Mouse (Mus musculus): ENCODE data around the gene Dnajc4. TPM values are rescaled to one million over a fixed set of nuclear protein-coding genes. Genes with fewer than 3 reads are reported as not detected.

Dnajc4 gene
- polyA plus RNA-seq, 1 experiment from 2014 or later: 16.1 TPM

DNA sequence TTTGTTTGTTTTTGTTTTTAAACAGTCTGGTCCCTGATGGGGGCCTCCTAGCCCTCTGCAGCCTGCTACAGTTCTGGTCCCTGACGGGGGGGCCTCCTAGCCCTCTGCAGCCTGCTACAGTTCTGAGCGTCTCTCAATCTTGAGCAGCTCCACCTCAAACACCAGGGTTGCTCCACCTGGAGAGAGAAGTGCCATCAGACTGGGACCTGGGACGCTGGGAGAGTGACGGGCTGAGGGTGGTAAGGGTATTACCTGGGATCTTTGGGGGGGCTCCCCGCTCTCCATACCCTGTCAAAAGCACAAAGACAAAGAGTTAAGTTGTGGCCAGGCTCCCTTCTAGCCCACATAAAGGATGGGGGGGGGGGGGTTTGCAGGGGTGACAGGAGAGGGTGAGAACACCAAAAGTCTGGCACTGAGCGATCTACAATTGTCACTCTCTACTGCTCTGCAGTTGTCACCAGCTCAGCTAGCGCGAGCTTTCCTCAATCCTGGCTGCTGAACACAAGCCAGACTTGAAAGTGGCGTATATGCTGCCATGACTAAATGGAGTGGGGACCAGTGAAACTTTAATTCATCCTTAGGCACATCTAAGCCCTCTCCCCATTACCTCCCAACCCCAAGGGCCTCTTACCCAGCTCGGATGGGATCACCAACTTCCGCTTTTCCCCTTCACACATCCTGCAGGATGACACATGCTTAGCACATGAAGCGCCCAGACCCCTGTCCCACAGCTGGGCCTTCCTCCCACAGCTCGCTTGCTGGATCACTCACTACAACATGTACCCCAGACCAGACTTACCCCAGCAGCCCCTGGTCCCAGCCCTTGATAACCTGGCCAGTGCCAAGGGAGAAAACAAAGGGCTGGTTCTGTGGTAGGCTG lies 14.4 kb downstream of the Dnajc4 start:
- Histone ChIP-seq H3K27me3 (ENCODE audit: control insufficient read depth, insufficient read depth, low read length) (no peaks in the 10 kb centered on the region), H3K4me2 (ENCODE audit: low read depth, low read length) (no peak overlapping the region; the same call in 1 of the 2 replicates), H3K27ac (replicated peaks; ENCODE audit: low read depth, low read length) (no peak overlapping the region), H3K9ac (replicated peaks; ENCODE audit: low read length) (no peak overlapping the region), H3K9me3 (replicated peaks; ENCODE audit: control insufficient read depth, low read length) (no peaks in the 10 kb centered on the region), H3K36me3 (replicated peaks; ENCODE audit: control insufficient read depth, insufficient read depth, low read depth, low read length) (no peaks in the 10 kb centered on the region), H3K4me3 (ENCODE audit: low read depth, low read length) (no peak overlapping the region), H3K4me1 (ENCODE audit: control insufficient read depth, insufficient read depth, low read length) (no peaks in the 10 kb centered on the region; the same call in 1 of the 2 replicates)
- DNase-seq (ENCODE audit: low spot score) (no peak), ATAC-seq (replicated peaks; ENCODE audit: insufficient number of reproducible peaks, low FRiP score, low TSS enrichment, low read depth) (no peak)
- WGBS: 84% methylated on average over 13 of the region's 13 CpGs

DNA sequence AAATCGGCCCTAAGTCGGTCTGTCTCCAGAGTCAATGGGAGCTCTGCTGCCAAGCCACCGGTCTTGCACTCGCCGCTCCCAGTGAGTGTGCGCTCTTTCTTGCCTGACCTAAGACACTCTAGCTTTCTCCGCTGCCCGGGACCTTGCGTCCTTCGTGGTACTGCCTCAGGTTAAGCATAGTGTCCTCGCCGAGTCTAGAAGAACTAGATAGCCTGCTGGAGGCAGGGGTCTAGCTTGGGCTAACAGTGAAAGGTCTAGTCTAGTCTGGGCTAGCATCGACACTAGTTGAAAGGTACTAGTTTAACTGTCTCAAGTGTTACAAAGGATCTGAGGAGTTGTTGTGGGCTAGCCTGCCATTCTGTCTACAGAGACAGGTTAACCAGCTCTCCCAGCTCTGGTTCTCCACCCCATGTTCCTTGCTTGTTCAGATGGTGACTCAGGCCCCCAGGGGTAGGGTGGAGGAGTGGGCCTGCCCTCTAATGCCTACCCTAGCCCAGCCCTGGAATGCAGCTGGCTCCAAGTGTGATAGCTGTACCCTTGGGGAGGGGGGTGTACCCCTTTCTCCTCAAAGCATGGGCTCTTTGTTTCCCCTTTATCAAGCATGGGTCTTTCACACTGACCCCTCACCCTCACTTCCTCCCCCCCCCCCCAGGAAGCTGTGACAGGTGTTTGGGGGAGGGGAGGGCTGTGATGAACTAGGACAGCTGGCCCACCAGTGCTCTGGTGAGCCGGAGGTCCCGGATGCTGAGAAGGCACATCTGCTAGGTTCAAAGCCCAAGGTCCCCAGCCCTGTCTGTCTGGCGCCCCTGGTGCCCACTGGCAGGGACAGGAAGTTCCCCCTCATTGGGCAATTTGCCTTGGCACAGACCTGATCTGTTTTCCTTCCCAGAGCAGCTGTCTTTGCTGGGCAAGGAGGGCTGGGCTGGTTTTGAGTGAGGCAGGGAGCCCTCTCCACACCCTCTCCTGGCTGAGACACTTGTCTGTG lies 16.5 kb downstream of the Dnajc4 start, which contains the start of gene Plcb3:
Plcb3 (minus strand) TSS at position 934 of the 985 bp plus-strand sequence.
- Histone ChIP-seq H3K9ac (replicated peaks; ENCODE audit: low read length) (peak within 1 kb of the TSS; percentile 77), H3K4me1 (ENCODE audit: control insufficient read depth, insufficient read depth, low read length) (no peaks in the 10 kb centered on the region; the same call in none of the 2 replicates), H3K9me3 (replicated peaks; ENCODE audit: control insufficient read depth, low read length) (no peaks in the 10 kb centered on the region), H3K4me2 (ENCODE audit: low read depth, low read length) (peak within 1 kb of the TSS; percentile 85), H3K4me3 (ENCODE audit: low read depth, low read length) (peak within 1 kb of the TSS; percentile 65), H3K27ac (replicated peaks; ENCODE audit: low read depth, low read length) (peak within 1 kb of the TSS; percentile 82), H3K36me3 (replicated peaks; ENCODE audit: control insufficient read depth, insufficient read depth, low read depth, low read length) (no peaks in the 10 kb centered on the region), H3K27me3 (ENCODE audit: control insufficient read depth, insufficient read depth, low read length) (no peaks in the 10 kb centered on the region)
- ATAC-seq (replicated peaks; ENCODE audit: insufficient number of reproducible peaks, low FRiP score, low TSS enrichment, low read depth): no peak
- under 1% methylated on average over 16 of the region's 16 CpGs for WGBS
- DNase-seq (ENCODE audit: low spot score): peak; percentile 66

DNA sequence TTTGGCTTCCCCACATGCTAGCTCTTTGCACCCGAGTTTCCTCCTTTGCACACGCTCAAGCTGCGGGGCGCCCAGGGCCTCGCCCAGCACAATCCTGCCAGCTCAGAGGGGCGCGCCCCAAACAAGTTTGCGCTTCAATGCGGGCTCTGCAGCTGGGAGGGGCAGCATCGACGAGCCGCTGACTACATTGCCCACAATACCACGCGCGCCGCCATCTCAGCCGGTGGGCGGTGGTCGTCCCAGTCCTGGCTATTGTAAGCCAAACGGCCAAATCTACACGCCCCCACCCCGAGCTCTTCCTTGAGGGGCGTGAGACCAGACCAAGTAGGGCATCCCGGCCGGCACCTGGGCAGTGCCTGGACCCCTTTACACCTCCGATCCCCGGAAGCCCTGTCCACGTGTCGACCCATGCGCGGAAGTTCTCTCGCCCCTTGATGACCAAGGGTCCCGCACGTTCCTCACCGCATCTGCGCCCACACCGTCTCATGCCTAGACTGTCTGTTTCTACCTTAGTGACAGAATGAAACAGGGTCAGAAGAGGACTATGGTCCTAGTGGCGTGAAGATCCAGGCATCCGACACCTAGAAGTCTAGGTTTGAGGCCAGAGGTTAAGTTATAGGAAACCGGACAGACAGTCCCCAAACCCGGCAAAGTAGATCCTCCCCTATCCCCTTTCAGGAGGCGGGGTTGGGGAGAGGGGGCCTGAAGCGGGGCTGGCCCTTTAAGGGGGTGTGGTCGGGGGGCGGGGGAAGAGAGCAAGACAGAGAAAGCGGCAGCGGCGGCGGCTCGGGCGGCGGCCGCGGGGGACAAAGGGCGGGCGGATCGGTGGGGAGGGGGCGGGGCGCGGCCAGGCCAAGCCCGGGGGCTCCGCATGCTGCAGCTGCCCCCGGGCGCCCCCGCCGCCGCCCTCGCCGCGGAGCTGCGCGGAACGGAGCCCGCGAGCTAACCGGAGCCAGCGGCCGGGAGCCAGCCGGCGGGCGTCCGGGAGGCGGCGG lies 17.9 kb downstream of the Dnajc4 start, which contains the start of gene Ppp1r14b:
Ppp1r14b (plus strand) TSS at position 758 of the 995 bp plus-strand sequence.
- H3K9ac ChIP-seq (replicated peaks; ENCODE audit: low read length): peak within 1 kb of the TSS; percentile 77
- peaks cover 2% of the 10 kb centered on the region for H3K4me1 ChIP-seq (ENCODE audit: control insufficient read depth, insufficient read depth, low read length)

DNA sequence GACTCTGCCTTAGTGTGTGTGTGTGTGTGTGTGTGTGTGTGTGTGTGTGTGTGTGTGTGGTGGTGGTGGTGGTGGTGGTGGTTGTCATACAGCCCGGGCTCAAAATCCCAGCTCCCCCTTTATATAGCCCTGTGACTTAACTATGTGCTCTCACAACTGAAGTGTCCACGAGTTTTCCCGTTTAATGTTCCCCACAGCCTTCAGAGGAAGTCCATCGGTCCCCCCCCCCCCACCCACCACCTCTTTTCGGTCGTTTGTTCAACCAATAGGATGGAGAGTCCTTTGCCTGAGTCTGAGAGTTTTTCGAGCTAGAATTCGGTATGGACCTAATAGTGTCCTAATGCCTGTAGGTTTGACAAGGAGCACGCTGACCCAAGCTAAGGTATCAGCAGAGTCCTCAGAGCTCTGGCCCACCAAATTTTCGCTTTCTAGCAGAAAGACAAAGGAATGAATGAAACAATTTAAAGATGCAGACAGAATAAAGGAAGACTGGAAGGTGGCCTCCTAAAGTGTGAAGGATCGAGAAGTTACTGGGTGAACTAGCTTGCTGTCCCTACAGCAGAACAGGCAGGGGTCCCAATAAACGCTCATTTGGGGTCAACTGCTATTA lies 18.7 kb downstream of the Dnajc4 start:
- Histone ChIP-seq H3K36me3 (replicated peaks; ENCODE audit: control insufficient read depth, insufficient read depth, low read depth, low read length) (no peaks in the 10 kb centered on the region), H3K9me3 (replicated peaks; ENCODE audit: control insufficient read depth, low read length) (no peaks in the 10 kb centered on the region), H3K27ac (replicated peaks; ENCODE audit: low read depth, low read length) (no peak overlapping the region), H3K4me2 (ENCODE audit: low read depth, low read length) (peak overlapping the region; percentile 68), H3K9ac (replicated peaks; ENCODE audit: low read length) (peak overlapping the region; percentile 77), H3K4me3 (ENCODE audit: low read depth, low read length) (peak overlapping the region; percentile 65), H3K4me1 (ENCODE audit: control insufficient read depth, insufficient read depth, low read length) (peaks cover 2% of the 10 kb centered on the region; the same call in 1 of the 2 replicates), H3K27me3 (ENCODE audit: control insufficient read depth, insufficient read depth, low read length) (no peaks in the 10 kb centered on the region)
- no peak for DNase-seq (ENCODE audit: low spot score)
- no peak for ATAC-seq (replicated peaks; ENCODE audit: insufficient number of reproducible peaks, low FRiP score, low TSS enrichment, low read depth)
- 40% methylated on average over 12 of the region's 12 CpGs for WGBS

More for the DNA sequence above, 17.9 kb downstream of the Dnajc4 start, which contains the start of gene Ppp1r14b:
- no peaks in the 10 kb centered on the region for H3K9me3 ChIP-seq (replicated peaks; ENCODE audit: control insufficient read depth, low read length)
- no peaks in the 10 kb centered on the region for H3K27me3 ChIP-seq (ENCODE audit: control insufficient read depth, insufficient read depth, low read length)
- H3K4me3 ChIP-seq (ENCODE audit: low read depth, low read length): peak within 1 kb of the TSS; percentile 65
- peak; percentile 94 for DNase-seq (ENCODE audit: low spot score)
- H3K4me2 ChIP-seq (ENCODE audit: low read depth, low read length): peak within 1 kb of the TSS; percentile 85
- WGBS: under 1% methylated on average over 61 of the region's 84 CpGs
- peak; percentile 60 for ATAC-seq (replicated peaks; ENCODE audit: insufficient number of reproducible peaks, low FRiP score, low TSS enrichment, low read depth)
- H3K27ac ChIP-seq (replicated peaks; ENCODE audit: low read depth, low read length): peak within 1 kb of the TSS; percentile 82
- H3K36me3 ChIP-seq (replicated peaks; ENCODE audit: control insufficient read depth, insufficient read depth, low read depth, low read length): no peaks in the 10 kb centered on the region

DNA sequence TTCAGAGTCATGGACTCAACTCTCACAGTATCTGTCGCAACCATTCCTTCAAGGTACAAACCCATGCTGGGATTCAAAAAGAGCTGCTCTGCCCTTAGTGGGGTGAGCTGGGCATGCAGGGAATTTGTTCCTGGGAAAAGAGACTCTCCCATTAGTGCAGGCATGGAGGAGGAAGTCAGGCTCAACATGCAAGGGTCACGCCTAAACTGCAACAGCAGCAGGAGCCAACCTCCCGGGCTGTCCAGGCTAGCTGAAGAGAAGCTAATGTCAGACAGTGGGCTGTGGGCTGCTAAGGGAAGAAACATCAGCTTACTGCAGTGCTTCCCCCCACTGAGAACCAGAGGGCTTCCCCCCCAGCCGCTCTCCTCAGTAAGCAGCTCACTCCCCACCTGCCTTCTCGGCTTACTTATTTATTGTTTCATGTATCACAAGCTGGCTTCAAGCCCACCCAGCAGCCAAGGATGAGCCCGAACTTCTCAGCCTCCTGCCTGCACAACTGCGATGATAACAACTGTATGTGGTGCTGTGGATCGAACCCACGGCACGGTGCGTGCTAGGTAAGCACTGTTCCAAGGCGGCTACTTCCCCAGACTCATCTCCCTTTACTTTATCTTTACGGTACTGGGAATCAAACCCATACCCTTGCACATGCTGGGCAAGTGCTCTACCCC lies 20.0 kb downstream of the Dnajc4 start:
- Histone ChIP-seq H3K4me2 (ENCODE audit: low read depth, low read length) (no peak overlapping the region), H3K27me3 (ENCODE audit: control insufficient read depth, insufficient read depth, low read length) (no peaks in the 10 kb centered on the region), H3K36me3 (replicated peaks; ENCODE audit: control insufficient read depth, insufficient read depth, low read depth, low read length) (no peaks in the 10 kb centered on the region), H3K9me3 (replicated peaks; ENCODE audit: control insufficient read depth, low read length) (no peaks in the 10 kb centered on the region), H3K4me3 (ENCODE audit: low read depth, low read length) (no peak overlapping the region), H3K9ac (replicated peaks; ENCODE audit: low read length) (no peak overlapping the region), H3K27ac (replicated peaks; ENCODE audit: low read depth, low read length) (no peak overlapping the region), H3K4me1 (ENCODE audit: control insufficient read depth, insufficient read depth, low read length) (peaks cover 2% of the 10 kb centered on the region)
- 76% methylated on average over 13 of the region's 13 CpGs for WGBS
- DNase-seq (ENCODE audit: low spot score) (no peak), ATAC-seq (replicated peaks; ENCODE audit: insufficient number of reproducible peaks, low FRiP score, low TSS enrichment, low read depth) (no peak)

DNA sequence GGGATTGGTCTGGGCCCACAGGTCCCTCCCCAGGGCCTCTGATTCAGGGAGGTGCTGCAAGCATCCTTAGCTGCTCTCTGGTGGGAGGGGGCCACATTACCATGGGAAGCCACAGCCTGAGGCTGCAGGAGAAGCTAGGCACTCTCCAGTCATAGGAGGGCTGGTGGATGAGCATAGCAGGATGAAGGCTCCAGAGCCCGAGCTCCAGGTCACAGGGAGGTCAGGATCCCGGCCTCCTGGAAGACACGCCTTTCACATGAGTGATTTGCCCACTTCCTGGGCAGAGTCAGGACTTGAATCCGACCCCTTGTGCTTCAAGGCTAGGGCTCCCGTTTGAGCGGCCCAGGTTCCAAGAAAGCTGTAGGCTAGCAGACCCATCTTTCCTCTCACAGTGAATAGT lies 20.7 kb downstream of the Dnajc4 start:
- 23% methylated on average over 6 of the region's 6 CpGs for WGBS
- no peak overlapping the region for H3K4me3 ChIP-seq (ENCODE audit: low read depth, low read length)
- no peaks in the 10 kb centered on the region for H3K36me3 ChIP-seq (replicated peaks; ENCODE audit: control insufficient read depth, insufficient read depth, low read depth, low read length)
- no peaks in the 10 kb centered on the region for H3K9me3 ChIP-seq (replicated peaks; ENCODE audit: control insufficient read depth, low read length)
- no peak overlapping the region for H3K27ac ChIP-seq (replicated peaks; ENCODE audit: low read depth, low read length)
- no peak for ATAC-seq (replicated peaks; ENCODE audit: insufficient number of reproducible peaks, low FRiP score, low TSS enrichment, low read depth)
- no peak for DNase-seq (ENCODE audit: low spot score)
- no peaks in the 10 kb centered on the region for H3K27me3 ChIP-seq (ENCODE audit: control insufficient read depth, insufficient read depth, low read length)
- no peak overlapping the region for H3K4me2 ChIP-seq (ENCODE audit: low read depth, low read length)
- H3K4me1 ChIP-seq (ENCODE audit: control insufficient read depth, insufficient read depth, low read length): peaks cover 2% of the 10 kb centered on the region
- H3K9ac ChIP-seq (replicated peaks; ENCODE audit: low read length): no peak overlapping the region
